Mouse (Mus musculus) C2C12 (cell line): ENCODE results near the gene Efhc2. TPM values are rescaled to one million over a fixed set of nuclear protein-coding genes. Genes with fewer than 3 reads are reported as not detected.

ENCODE experiments used
- H3K27me3 ChIP-seq: one replicate; pipeline ENCODE4 v1.6.1; 2011; ENCODE audit not compliant: control insufficient read depth, insufficient read depth, insufficient read length
- H3K36me3 ChIP-seq: one replicate; pipeline ENCODE4 v1.6.1; 2011; ENCODE audit not compliant: control insufficient read depth, insufficient read depth
- H3K4me3 ChIP-seq: one replicate; pipeline ENCODE4 v1.5.1; 2011; ENCODE audit warnings: mild to moderate bottlenecking, control low read depth; ENCODE audit not compliant: poor library complexity, insufficient read depth, severe bottlenecking
- H3K79me2 ChIP-seq: one replicate; pipeline ENCODE4 v1.6.1; 2011; ENCODE audit not compliant: control insufficient read depth, insufficient read depth
- H3K79me3 ChIP-seq: one replicate; pipeline ENCODE4 v1.6.1; 2011; ENCODE audit warnings: low read depth, control low read depth
- H3ac ChIP-seq: one replicate; pipeline ENCODE3; 2011; ENCODE audit warnings: low read depth; ENCODE audit not compliant: control insufficient read depth, insufficient read length
- CEBPB ChIP-seq: IDR thresholded peaks from one replicate; pipeline ENCODE4 v1.6.1; 2011; ENCODE audit warnings: low read depth, mild to moderate bottlenecking, control low read depth, moderate library complexity
- CTCF ChIP-seq: IDR thresholded peaks from one replicate; pipeline ENCODE4 v1.5.1; 2011; ENCODE audit not compliant: control insufficient read depth, insufficient read depth, insufficient read length
- FOSL1 ChIP-seq: IDR thresholded peaks from one replicate; pipeline ENCODE4 v1.8.0; 2011; ENCODE audit warnings: mild to moderate bottlenecking, low read length; ENCODE audit not compliant: poor library complexity, insufficient read depth, severe bottlenecking
- MAX ChIP-seq: IDR thresholded peaks from one replicate; pipeline ENCODE4 v1.6.1; 2011; ENCODE audit warnings: mild to moderate bottlenecking, control low read depth
- MYOD1 ChIP-seq: IDR thresholded peaks from one replicate; pipeline ENCODE4 v1.6.1; 2011; ENCODE audit warnings: low read depth; ENCODE audit not compliant: control insufficient read depth, insufficient read length
- MYOG ChIP-seq: IDR thresholded peaks from one replicate; pipeline ENCODE4 v1.6.1; 2011; ENCODE audit not compliant: control insufficient read depth, insufficient read length; ENCODE audit errors: extremely low read depth
- USF1 ChIP-seq: IDR thresholded peaks from one replicate; pipeline ENCODE4 v1.6.1; 2011; ENCODE audit warnings: low read depth, mild to moderate bottlenecking, control low read depth, moderate library complexity
- long read RNA-seq, 2 experiments: library from polyadenylated mRNA; unstranded; transcript quantifications; one replicate each; pipeline ENCODE4 v2.0.0; 2019 to 2020
- polyA plus RNA-seq: library from polyadenylated mRNA; unstranded; fragments of >200 nt; fragmentation: generic; extraction: Trizol; gene quantifications from one replicate; pipeline ENCODE4 v1.2.1, GENCODE M21; 2012; ENCODE audit warnings: missing spikeins

Gene Efhc2
- polyA plus RNA-seq, result not detected
- long read RNA-seq, experiment 1, result 0 reads
- long read RNA-seq, experiment 2, result 0 reads

DNA sequence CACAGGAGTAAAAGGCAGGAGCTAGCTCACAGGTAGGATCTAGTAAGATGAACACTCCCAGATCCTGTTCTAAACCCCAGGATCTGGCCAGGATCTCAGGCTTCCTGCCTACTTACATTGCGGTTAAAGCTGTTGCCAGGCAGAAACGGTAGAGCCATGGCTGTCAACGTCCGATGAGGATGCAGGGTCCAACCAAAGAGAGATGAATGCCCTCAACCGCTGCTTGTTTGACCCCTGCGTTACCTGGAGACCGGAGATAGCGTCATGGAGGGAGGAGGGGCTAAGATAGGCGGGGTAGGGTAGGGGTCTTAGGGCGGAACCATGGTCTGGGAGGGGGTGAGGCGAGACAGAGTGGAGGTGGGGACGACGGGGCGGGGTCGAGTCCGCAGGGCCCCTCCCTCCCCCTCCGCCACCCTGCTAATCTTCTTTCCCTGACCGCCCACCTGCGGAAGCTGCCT is at the start of gene Efhc2:
Gene Efhc2 (minus strand): TSS at position 243 of the 458 bp plus-strand sequence.
- no peaks in the 10 kb centered on the region for H3K27me3 ChIP-seq
- H3K79me2 ChIP-seq, result no peaks in the 10 kb centered on the region
- H3K36me3 ChIP-seq, result no peaks in the 10 kb centered on the region
- H3K4me3 ChIP-seq, result no peak within 1 kb of the TSS
- H3ac ChIP-seq, result no peak within 1 kb of the TSS
- no peaks in the 10 kb centered on the region for H3K79me3 ChIP-seq
- no peak for TF ChIP-seq CEBPB

DNA sequence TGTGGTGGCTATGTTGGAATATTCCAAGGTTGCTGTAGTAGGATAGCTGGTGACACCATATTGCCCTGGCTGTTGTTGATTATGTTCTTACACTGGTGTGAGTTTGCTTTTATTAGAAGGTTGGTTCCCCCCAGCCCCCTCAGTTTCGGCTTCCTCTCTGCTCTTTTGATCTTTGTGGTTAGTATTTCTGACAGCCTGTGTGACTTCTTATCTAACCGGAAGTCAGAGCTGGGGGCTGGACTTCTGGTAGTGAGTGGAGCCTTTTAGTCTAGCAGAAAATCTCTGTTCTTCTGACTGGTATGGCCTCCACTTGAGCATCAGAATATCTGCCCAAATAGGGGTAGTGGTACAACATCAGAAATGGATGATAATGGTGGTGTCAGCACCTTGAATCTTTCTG is 45.9 kb upstream of the Efhc2 start:
- Histone ChIP-seq H3K36me3 (no peaks in the 10 kb centered on the region), H3K79me2 (no peaks in the 10 kb centered on the region), H3K79me3 (no peaks in the 10 kb centered on the region), H3ac (no peak overlapping the region), H3K27me3 (no peaks in the 10 kb centered on the region), H3K4me3 (no peak overlapping the region)
- TF ChIP-seq MYOG, result no peak
- TF ChIP-seq MYOD1, result no peak
- no peak for TF ChIP-seq CTCF
- no peak for TF ChIP-seq CEBPB
- no peak for TF ChIP-seq FOSL1
- TF ChIP-seq USF1, result no peak
- no peak for TF ChIP-seq MAX

DNA sequence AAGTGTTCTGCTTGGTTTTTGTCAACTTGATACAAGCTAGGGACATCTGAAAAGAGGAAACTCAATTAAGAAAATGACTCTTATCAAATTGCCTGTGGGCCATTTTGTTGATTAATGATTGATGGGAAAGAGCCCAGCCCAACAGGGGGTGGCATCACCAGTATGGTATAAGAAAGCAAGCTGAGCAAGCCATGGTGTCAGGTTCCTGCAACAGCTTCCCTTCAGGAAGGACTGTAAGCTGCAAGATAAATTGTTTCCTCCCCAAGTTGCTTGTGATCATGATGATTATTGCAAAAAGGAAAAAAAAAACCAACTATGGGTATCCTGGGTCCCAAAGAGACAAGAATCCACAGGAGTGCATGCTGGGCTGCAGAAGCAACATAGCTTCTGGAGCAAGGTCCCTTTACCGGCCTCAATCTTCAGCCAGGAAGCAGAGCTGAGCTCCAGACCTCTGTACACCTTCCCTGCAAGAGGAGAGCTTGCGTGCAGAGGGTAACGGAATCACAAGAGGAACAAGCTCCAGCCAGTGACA is 18.8 kb downstream of the Efhc2 start:
- Histone ChIP-seq H3K4me3 (no peak overlapping the region), H3K79me2 (no peaks in the 10 kb centered on the region), H3ac (no peak overlapping the region), H3K79me3 (no peaks in the 10 kb centered on the region), H3K27me3 (no peaks in the 10 kb centered on the region), H3K36me3 (no peaks in the 10 kb centered on the region)
- TF ChIP-seq MAX, result no peak
- no peak for TF ChIP-seq CEBPB
- no peak for TF ChIP-seq CTCF
- no peak for TF ChIP-seq MYOD1
- TF ChIP-seq MYOG, result no peak
- no peak for TF ChIP-seq FOSL1
- no peak for TF ChIP-seq USF1

DNA sequence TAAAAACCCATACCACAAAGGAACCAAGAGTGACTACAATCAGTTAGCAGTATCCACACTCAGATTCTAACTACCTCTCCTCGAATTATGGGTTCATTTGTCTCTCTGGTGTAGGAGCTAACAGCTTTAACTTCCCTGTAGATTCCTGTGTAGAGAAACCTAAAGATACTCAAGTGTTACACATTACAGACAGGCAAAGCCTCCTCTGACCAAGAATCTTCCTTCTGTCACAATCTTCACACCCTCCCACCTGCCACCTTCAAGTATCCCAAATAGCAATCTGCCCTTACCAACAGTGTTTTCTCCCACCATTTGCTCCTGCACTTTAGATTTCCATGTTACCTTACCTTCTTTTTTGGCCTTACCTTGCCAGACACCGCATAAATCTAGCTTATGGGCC is 35.3 kb downstream of the Efhc2 start:
- Histone ChIP-seq H3K36me3 (no peaks in the 10 kb centered on the region), H3K79me3 (no peaks in the 10 kb centered on the region), H3K27me3 (no peaks in the 10 kb centered on the region), H3K4me3 (no peak overlapping the region), H3ac (no peak overlapping the region), H3K79me2 (no peaks in the 10 kb centered on the region)
- TF ChIP-seq USF1 (no peak), MYOG (no peak), CEBPB (no peak), MAX (no peak), MYOD1 (no peak), FOSL1 (no peak), CTCF (no peak)

DNA sequence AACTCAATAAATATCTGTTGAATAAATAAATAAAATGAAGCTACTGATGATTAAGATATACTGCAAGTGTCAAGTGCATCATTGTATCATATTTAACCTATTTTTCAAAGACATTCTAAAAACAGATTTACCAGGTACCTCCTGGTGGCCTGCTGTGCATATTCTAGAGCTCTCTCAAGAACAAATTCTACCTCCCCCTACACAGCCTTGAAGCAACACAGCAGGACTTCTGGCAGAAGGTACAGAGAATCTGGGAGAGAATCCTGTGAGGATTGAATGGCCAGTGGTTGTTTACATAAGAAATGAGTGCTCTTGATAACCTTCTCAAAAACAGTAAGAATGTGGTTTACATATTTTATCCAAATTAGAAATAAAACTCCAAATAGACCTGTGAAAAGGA is 94.0 kb downstream of the Efhc2 start:
- H3K36me3 ChIP-seq, result no peaks in the 10 kb centered on the region
- no peak overlapping the region for H3ac ChIP-seq
- no peak overlapping the region for H3K4me3 ChIP-seq
- TF ChIP-seq CEBPB (no peak), FOSL1 (no peak), MYOG (no peak), CTCF (no peak), USF1 (no peak)
- no peaks in the 10 kb centered on the region for H3K79me2 ChIP-seq
- H3K79me3 ChIP-seq, result no peaks in the 10 kb centered on the region
- no peaks in the 10 kb centered on the region for H3K27me3 ChIP-seq

DNA sequence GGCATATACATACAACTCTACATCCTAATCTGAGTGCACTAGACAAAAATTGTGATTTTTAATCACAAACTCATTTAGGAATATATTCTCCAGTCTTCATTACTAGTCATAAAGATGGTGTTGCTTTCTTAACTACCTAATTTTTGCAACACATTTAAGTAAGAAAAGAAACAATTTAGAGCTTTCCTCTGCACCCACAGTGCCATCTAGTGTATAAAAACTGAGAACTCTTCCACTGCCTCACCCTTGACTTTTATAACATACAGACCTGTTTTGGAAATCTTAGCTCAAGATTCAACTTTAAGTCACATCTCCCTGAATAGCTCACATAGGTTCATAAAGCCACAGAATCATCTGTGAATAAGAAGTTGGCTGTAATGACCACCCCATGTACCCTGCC is 101.7 kb downstream of the Efhc2 start:
- Histone ChIP-seq H3K4me3 (no peak overlapping the region), H3ac (no peak overlapping the region), H3K79me2 (no peaks in the 10 kb centered on the region), H3K79me3 (no peaks in the 10 kb centered on the region), H3K27me3 (no peaks in the 10 kb centered on the region), H3K36me3 (no peaks in the 10 kb centered on the region)
- no peak for TF ChIP-seq CTCF
- TF ChIP-seq MAX, result no peak
